Mouse (Mus musculus) stomach, postnatal 0 days (tissue): ENCODE results near the gene Prim2. TPM values are rescaled to one million over a fixed set of nuclear protein-coding genes. Genes with fewer than 3 reads are reported as not detected.

Source experiments
- ATAC-seq: fragments of 200-750 bp; cut with Nextera tagmentation; 2 replicates; pipeline ENCODE4 v1.8.0; 2017; ENCODE audit not compliant: low FRiP score, low TSS enrichment
- DNase-seq: peaks from one replicate; pipeline ENCODE4 v3.0.0-alpha.2; 2016; ENCODE audit warnings: low spot score
- H3K27ac ChIP-seq: fragments of 300-500 bp; sonication (generic); replicated peaks from 2 replicates; pipeline ENCODE4 v1.5.1; 2014; ENCODE audit warnings: mild to moderate bottlenecking, control low read depth
- H3K27me3 ChIP-seq: fragments of 300-500 bp; sonication (generic); 2 replicates; pipeline ENCODE4 v1.6.1; 2014; ENCODE audit warnings: low read length; ENCODE audit not compliant: control insufficient read depth, insufficient read depth
- H3K36me3 ChIP-seq: fragments of 300-500 bp; sonication (generic); 2 replicates; pipeline ENCODE4 v1.6.1; 2014; ENCODE audit warnings: low read length, mixed read lengths; ENCODE audit not compliant: control insufficient read depth, insufficient read depth
- H3K4me1 ChIP-seq: fragments of 300-500 bp; sonication (generic); replicated peaks from 2 replicates; pipeline ENCODE4 v1.6.1; 2014; ENCODE audit warnings: antibody characterized with exemption; ENCODE audit not compliant: control insufficient read depth, insufficient read depth
- H3K4me2 ChIP-seq: fragments of 300-500 bp; sonication (generic); replicated peaks from 2 replicates; pipeline ENCODE4 v1.6.1; 2014; ENCODE audit warnings: low read depth, mild to moderate bottlenecking, control low read depth, moderate library complexity
- H3K4me3 ChIP-seq: fragments of 300-500 bp; sonication (generic); 2 replicates; pipeline ENCODE4 v1.5.1; 2014; ENCODE audit warnings: low read depth, low read length, control low read depth
- H3K9ac ChIP-seq: fragments of 300-500 bp; sonication (generic); 2 replicates; pipeline ENCODE4 v1.6.1; 2014; ENCODE audit warnings: mild to moderate bottlenecking, low read length, control low read depth, mixed read lengths
- H3K9me3 ChIP-seq: fragments of 300-500 bp; sonication (generic); 2 replicates; pipeline ENCODE4 v1.6.1; 2016; ENCODE audit warnings: low read length; ENCODE audit not compliant: control insufficient read depth
- CTCF ChIP-seq: IDR thresholded peaks from 2 replicates; pipeline ENCODE4 v1.5.1; 2016; ENCODE audit warnings: antibody characterized with exemption, low read depth, mild to moderate bottlenecking, moderate library complexity
- EP300 ChIP-seq: optimal IDR thresholded peaks from 2 replicates; pipeline ENCODE3; 2016; ENCODE audit warnings: antibody characterized with exemption
- WGBS: fragments of 180-500 bp; shearing (Covaris S2); extraction: QIAGEN DNeasy Blood & Tissue Kit; methylation state at CpG from one replicate; pipeline ENCODE4 v1.1.7; 2014; 5-methylcytosine and 5-hydroxymethylcytosine counted together
- polyA plus RNA-seq: library from polyadenylated mRNA; unstranded; fragments of >200 nt; fragmentation: Nextera tagmentation; extraction: Ambion mirVana; gene quantifications from 2 replicates; pipeline ENCODE4 v1.2.1, GENCODE M21; 2015

Gene Prim2
- polyA plus RNA-seq, 1 experiment from 2014 or later: 13.1 TPM

- no peaks in the 10 kb centered on the region for H3K9me3 ChIP-seq
Observed at GRCm38 (mm10) chr1:33504371-33504770, 165.2 kb downstream of the Prim2 start.

GRCm38 (mm10) chr1:33502890-33503289 is 166.7 kb downstream of the Prim2 start:
- Histone ChIP-seq H3K36me3 (no peaks in the 10 kb centered on the region), H3K9me3 (no peaks in the 10 kb centered on the region), H3K9ac (no peak overlapping the region), H3K4me2 (no peak overlapping the region), H3K27ac (no peak overlapping the region), H3K4me3 (no peak overlapping the region), H3K4me1 (no peaks in the 10 kb centered on the region), H3K27me3 (no peaks in the 10 kb centered on the region)
- ATAC-seq (no peak), DNase-seq (no peak)
- WGBS: 70% methylated on average over 7 of the region's 7 CpGs
- TF ChIP-seq EP300: no peak
- no peak for TF ChIP-seq CTCF

More at GRCm38 (mm10) chr1:33504371-33504770, 165.2 kb downstream of the Prim2 start:
- Histone ChIP-seq H3K4me3 (no peak overlapping the region), H3K27me3 (no peaks in the 10 kb centered on the region), H3K4me1 (no peaks in the 10 kb centered on the region), H3K27ac (no peak overlapping the region), H3K9ac (no peak overlapping the region), H3K4me2 (no peak overlapping the region), H3K36me3 (no peaks in the 10 kb centered on the region)
- 93% methylated on average over 5 of the region's 5 CpGs for WGBS
- no peak for DNase-seq
- TF ChIP-seq CTCF: no peak
- no peak for TF ChIP-seq EP300
- ATAC-seq: no peak

GRCm38 (mm10) chr1:33502298-33502697 is 167.3 kb downstream of the Prim2 start:
- H3K9me3 ChIP-seq: no peaks in the 10 kb centered on the region
- no peak overlapping the region for H3K4me3 ChIP-seq
- no peak overlapping the region for H3K9ac ChIP-seq
- no peak overlapping the region for H3K27ac ChIP-seq
- no peak overlapping the region for H3K4me2 ChIP-seq
- no peak for TF ChIP-seq CTCF
- TF ChIP-seq EP300: no peak
- WGBS: 61% methylated on average over 1 of the region's 1 CpGs
- no peaks in the 10 kb centered on the region for H3K27me3 ChIP-seq
- DNase-seq (no peak), ATAC-seq (no peak)
- no peaks in the 10 kb centered on the region for H3K4me1 ChIP-seq
- no peaks in the 10 kb centered on the region for H3K36me3 ChIP-seq

- H3K27me3 ChIP-seq: no peaks in the 10 kb centered on the region
- no peak for ATAC-seq
- H3K9me3 ChIP-seq: no peaks in the 10 kb centered on the region
- no peak overlapping the region for H3K4me2 ChIP-seq
- DNase-seq: no peak
- no peak overlapping the region for H3K9ac ChIP-seq
- TF ChIP-seq CTCF (no peak), EP300 (no peak)
- H3K27ac ChIP-seq: no peak overlapping the region
- H3K4me3 ChIP-seq: no peak overlapping the region
- WGBS: 53% methylated on average over 9 of the region's 9 CpGs
- H3K4me1 ChIP-seq: no peaks in the 10 kb centered on the region
- H3K36me3 ChIP-seq: no peaks in the 10 kb centered on the region
Observed at GRCm38 (mm10) chr1:33500111-33500510, 169.5 kb downstream of the Prim2 start.

GRCm38 (mm10) chr1:33499603-33500002 is 170.0 kb downstream of the Prim2 start:
- H3K36me3 ChIP-seq: no peaks in the 10 kb centered on the region
- no peak overlapping the region for H3K4me3 ChIP-seq
- DNase-seq: no peak
- H3K4me1 ChIP-seq: no peaks in the 10 kb centered on the region
- H3K4me2 ChIP-seq: no peak overlapping the region
- 65% methylated on average over 4 of the region's 4 CpGs for WGBS
- no peak for ATAC-seq
- H3K9me3 ChIP-seq: no peaks in the 10 kb centered on the region
- no peaks in the 10 kb centered on the region for H3K27me3 ChIP-seq
- no peak overlapping the region for H3K27ac ChIP-seq
- H3K9ac ChIP-seq: no peak overlapping the region
- TF ChIP-seq CTCF (no peak), EP300 (no peak)

GRCm38 (mm10) chr1:33496128-33496527 is 173.5 kb downstream of the Prim2 start:
- Histone ChIP-seq H3K27me3 (no peaks in the 10 kb centered on the region), H3K9me3 (no peaks in the 10 kb centered on the region), H3K27ac (no peak overlapping the region), H3K4me1 (no peaks in the 10 kb centered on the region), H3K4me2 (no peak overlapping the region), H3K4me3 (no peak overlapping the region), H3K9ac (no peak overlapping the region), H3K36me3 (no peaks in the 10 kb centered on the region)
- ATAC-seq (no peak), DNase-seq (no peak)
- TF ChIP-seq CTCF (no peak), EP300 (no peak)
- WGBS: 82% methylated on average over 4 of the region's 4 CpGs
